Mouse (Mus musculus) forebrain, embryonic 16.5 days (tissue): ENCODE measurements at regions not wholly inside any gene's neighbourhood (a gene's known extent, or its start where the extent isn't known, plus 50 kb on each side); places are given as distances from the start of the nearest gene placed in this dataset.
A peak's percentile ranks its signal among the peaks of the same experiment; 100 is the strongest.

Experiments used
- ATAC-seq: fragments of 200-750 bp; cut with Nextera tagmentation; 2 replicates; pipeline ENCODE4 v1.8.0; 2017; ENCODE audit warnings: mild to moderate bottlenecking, moderate library complexity
- H3K27ac ChIP-seq: fragments of 300-500 bp; sonication (generic); 2 replicates; pipeline ENCODE4 v1.5.1; 2014; ENCODE audit warnings: low read length, control low read depth
- H3K27me3 ChIP-seq: fragments of 300-500 bp; sonication (generic); replicated peaks from 2 replicates; pipeline ENCODE4 v1.6.1; 2014; ENCODE audit warnings: low read length; ENCODE audit not compliant: control insufficient read depth, insufficient read depth
- H3K36me3 ChIP-seq: fragments of 300-500 bp; sonication (generic); 2 replicates; pipeline ENCODE4 v1.6.1; 2014; ENCODE audit not compliant: control insufficient read depth, insufficient read depth
- H3K4me1 ChIP-seq: fragments of 300-500 bp; sonication (generic); replicated peaks from 2 replicates; pipeline ENCODE4 v1.6.1; 2014; ENCODE audit warnings: low read length; ENCODE audit not compliant: control insufficient read depth, insufficient read depth
- H3K4me2 ChIP-seq: fragments of 300-500 bp; sonication (generic); 2 replicates; pipeline ENCODE4 v1.6.1; 2014; ENCODE audit warnings: mild to moderate bottlenecking, low read length, control low read depth
- H3K4me3 ChIP-seq: fragments of 300-500 bp; sonication (generic); replicated peaks from 2 replicates; pipeline ENCODE4 v1.5.1; 2014; ENCODE audit warnings: mild to moderate bottlenecking, low read length, control low read depth
- H3K9ac ChIP-seq: fragments of 300-500 bp; sonication (generic); replicated peaks from 2 replicates; pipeline ENCODE4 v1.6.1; 2014; ENCODE audit warnings: low read depth, low read length, control low read depth
- H3K9me3 ChIP-seq: fragments of 300-500 bp; sonication (generic); 2 replicates; pipeline ENCODE4 v1.6.1; 2016; ENCODE audit warnings: low read length; ENCODE audit not compliant: control insufficient read depth
- WGBS: fragments of 180-500 bp; shearing (Covaris S2); extraction: QIAGEN DNeasy Blood & Tissue Kit; methylation state at CpG from one replicate; pipeline ENCODE4 v1.1.7; 2014; 5-methylcytosine and 5-hydroxymethylcytosine counted together

DNA sequence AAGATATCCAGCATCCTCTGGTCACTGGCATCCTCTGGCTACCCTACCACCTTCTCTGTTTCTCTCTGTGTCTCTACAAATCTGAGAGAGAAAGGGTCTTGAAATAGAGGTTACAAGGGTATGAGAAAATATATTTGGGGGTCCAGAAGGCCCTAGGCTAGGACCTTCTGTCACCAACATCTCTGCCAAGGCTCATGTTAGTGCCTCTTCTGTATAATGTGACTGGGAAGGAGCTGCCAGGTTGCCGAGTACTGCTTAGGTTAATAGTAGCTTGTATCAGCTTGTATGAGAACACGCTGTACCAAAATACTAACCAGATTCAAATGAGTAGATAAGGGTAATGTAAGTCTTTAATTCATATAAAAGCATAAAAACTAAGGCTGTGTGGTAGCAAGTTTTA is 929.0 kb downstream of the Epha4 start:
- H3K36me3 ChIP-seq, result no peaks in the 10 kb centered on the region
- H3K4me2 ChIP-seq, result no peak overlapping the region
- no peak overlapping the region for H3K27ac ChIP-seq
- no peaks in the 10 kb centered on the region for H3K4me1 ChIP-seq
- H3K4me3 ChIP-seq, result no peak overlapping the region
- WGBS, result 76% methylated on average over 2 of the region's 2 CpGs
- H3K9ac ChIP-seq, result no peak overlapping the region
- H3K9me3 ChIP-seq, result peaks cover under 1% of the 10 kb centered on the region; the same call in 1 of the 2 replicates
- ATAC-seq, result no peak
- H3K27me3 ChIP-seq, result no peaks in the 10 kb centered on the region

DNA sequence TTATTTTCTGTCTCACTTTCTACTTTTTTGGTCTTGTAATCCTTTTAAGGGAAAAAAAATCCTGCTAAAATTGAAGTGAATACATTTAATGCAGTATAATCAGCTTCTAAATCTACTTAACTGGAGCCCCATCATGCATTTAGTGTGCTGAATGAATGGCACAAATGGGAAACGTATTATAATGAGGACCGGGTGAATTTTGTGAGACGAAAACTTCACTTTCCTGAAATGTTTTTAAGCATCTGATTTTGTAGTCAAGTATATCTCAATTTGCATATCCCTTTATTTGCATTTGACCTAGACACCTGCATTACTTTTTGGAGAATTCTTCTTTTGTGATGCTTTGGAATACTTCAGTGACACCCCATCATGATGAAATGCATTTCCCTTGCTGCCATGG is 889.1 kb downstream of the Epha4 start:
- WGBS, result 19% methylated on average over 3 of the region's 3 CpGs
- Histone ChIP-seq H3K9me3 (no peaks in the 10 kb centered on the region), H3K9ac (no peak overlapping the region), H3K4me2 (no peak overlapping the region), H3K36me3 (no peaks in the 10 kb centered on the region), H3K27ac (no peak overlapping the region), H3K4me1 (0 out of 2 replicates have a peak, but pooled peaks cover 2% of the 10 kb centered on the region), H3K4me3 (no peak overlapping the region), H3K27me3 (no peaks in the 10 kb centered on the region)
- ATAC-seq, result no peak

DNA sequence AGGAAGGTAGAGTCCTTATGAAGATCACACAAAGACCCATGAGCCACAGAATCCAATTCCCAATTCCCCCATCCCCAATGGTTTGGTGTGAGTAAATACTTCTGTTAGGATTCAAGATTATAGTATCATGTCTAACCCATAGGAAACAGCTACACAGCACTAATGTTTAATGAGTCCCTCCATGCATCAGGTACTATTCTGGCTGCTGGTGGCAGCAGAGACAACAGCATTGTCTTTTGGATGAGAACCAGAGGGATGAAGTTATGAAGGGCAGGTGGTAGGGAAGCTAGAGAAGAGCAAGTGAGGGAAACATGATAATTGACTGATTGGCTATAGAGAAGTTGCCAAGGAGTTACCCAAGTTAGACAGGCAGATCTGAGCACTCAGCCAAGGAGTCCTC is 885.0 kb downstream of the Epha4 start:
- no peaks in the 10 kb centered on the region for H3K27me3 ChIP-seq
- no peak overlapping the region for H3K4me3 ChIP-seq
- 0 out of 2 replicates have a peak, but pooled peaks cover 2% of the 10 kb centered on the region for H3K4me1 ChIP-seq
- no peak for ATAC-seq
- H3K9me3 ChIP-seq, result no peaks in the 10 kb centered on the region
- H3K36me3 ChIP-seq, result no peaks in the 10 kb centered on the region
- H3K27ac ChIP-seq, result no peak overlapping the region
- H3K4me2 ChIP-seq, result no peak overlapping the region
- H3K9ac ChIP-seq, result no peak overlapping the region

DNA sequence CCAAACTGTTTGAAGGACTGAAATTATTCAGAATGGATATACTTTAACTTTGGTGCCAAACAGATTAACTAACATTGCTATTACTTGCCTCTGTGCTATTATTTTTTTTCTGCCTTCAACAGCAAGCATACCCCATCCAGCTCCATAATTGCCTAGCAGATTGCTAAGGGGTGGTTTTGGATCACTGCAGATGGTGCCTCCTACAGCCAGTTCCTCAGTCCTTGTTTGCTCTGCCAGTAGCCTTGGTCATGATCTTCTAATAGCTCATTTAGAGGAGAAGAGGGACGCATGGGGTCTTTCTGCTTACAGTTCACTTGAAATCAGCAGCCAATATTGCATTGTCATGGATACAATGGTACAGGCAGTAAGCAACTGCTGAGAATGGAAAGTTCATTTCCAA is 880.8 kb downstream of the Epha4 start:
- Histone ChIP-seq H3K9ac (no peak overlapping the region), H3K9me3 (no peaks in the 10 kb centered on the region), H3K36me3 (no peaks in the 10 kb centered on the region), H3K4me1 (peaks cover 14% of the 10 kb centered on the region), H3K27me3 (no peaks in the 10 kb centered on the region), H3K27ac (no peak overlapping the region), H3K4me2 (no peak overlapping the region), H3K4me3 (no peak overlapping the region)
- ATAC-seq, result no peak
- WGBS, result 71% methylated on average over 1 of the region's 1 CpGs

DNA sequence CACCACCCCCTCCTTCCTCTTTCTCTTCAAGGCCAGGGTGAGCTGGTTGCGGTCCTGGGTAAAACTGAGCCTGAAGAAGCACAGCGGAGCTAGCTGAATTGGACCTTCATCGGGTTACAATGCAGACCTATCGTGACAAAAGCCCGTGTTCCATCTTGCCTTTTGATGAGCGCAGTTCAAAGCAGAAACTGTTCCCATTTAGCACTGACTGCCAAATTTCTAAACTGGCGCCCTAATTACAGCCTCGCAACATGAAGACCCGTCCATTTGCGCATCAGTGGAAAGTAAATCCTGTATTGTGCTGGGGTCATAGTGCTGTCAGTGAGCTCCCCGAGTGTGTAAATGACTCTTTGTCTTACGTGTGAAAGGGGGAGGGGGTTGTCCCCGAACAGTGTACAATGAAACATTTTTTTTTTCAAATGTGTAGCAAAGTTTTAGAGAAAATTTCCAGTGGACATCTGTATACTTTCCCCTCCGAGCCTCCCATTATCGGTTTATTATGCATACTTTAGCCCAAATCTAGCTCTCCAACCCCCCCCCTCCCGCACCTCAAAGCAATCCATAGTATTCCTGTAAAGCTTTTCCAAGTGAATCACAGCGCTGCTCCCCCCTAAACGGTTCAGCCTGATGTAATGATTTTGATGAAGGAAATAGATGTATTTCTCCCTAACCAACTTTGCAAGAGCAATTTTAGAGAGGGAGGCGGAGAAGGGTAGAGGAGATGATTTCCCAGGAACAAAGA is 877.4 kb downstream of the Epha4 start:
- 10% methylated on average over 19 of the region's 19 CpGs for WGBS

DNA sequence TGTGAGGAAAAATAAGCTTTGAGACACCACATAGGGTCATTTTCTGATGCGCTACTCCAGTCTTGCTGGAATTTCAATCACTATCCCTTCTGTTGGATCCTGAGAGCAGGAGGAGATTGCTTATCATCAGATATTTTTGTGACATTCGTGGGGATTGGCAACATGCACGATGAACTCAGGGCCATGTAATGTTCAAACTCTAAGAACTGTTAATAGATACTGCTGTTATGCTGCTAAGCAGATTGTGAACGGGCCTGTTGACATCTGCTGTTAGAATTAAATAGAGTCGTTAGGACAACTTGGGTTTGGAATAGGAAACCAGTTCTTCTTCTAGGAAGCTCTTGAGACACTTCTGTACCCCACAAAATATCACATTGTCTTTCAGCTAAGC is 876.9 kb downstream of the Epha4 start:
- H3K4me3 ChIP-seq, result no peak overlapping the region
- no peaks in the 10 kb centered on the region for H3K27me3 ChIP-seq
- WGBS, result 22% methylated on average over 5 of the region's 5 CpGs
- peak; percentile 28; the same call in 1 of the 2 replicates for ATAC-seq
- H3K36me3 ChIP-seq, result no peaks in the 10 kb centered on the region
- 0 out of 2 replicates have a peak overlapping the region, but pooled peaks have one; percentile 20 for H3K27ac ChIP-seq
- H3K4me1 ChIP-seq, result peaks cover 17% of the 10 kb centered on the region
- no peak overlapping the region for H3K9ac ChIP-seq
- no peaks in the 10 kb centered on the region for H3K9me3 ChIP-seq
- peak overlapping the region; percentile 49 for H3K4me2 ChIP-seq

More for the DNA sequence above, 877.4 kb downstream of the Epha4 start:
- H3K36me3 ChIP-seq, result no peaks in the 10 kb centered on the region
- H3K9ac ChIP-seq, result peak overlapping the region; percentile 24
- H3K27me3 ChIP-seq, result no peaks in the 10 kb centered on the region
- peak overlapping the region; percentile 49 for H3K4me2 ChIP-seq
- H3K9me3 ChIP-seq, result no peaks in the 10 kb centered on the region
- H3K4me3 ChIP-seq, result peak overlapping the region; percentile 31
- peaks cover 17% of the 10 kb centered on the region for H3K4me1 ChIP-seq
- peak overlapping the region; percentile 73 for H3K27ac ChIP-seq
- ATAC-seq, result peak; percentile 92

DNA sequence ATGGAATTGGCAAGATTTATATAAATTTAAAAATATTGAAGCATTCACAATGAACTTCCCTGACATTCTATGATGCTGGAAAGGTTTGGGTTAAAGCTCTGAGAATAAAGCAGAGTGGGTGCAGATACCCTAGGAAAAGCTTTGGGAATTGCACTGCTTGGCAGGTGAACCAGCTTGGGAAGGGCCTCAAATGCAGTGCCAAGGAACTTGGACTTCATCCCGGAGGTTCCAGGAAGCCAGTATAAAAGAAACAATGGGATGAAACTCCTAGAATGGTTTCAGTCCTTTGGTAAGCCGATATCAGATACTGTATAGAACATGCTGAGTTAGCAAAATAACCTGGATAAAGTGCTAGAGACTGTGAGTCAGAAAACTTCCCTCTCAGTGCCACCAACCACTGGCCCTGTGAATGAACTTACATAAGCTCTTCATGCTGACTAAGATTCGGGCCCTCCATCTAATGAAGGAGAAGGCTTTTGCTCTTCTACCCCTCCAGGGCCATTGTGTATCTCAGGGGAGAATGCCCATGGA is 873.6 kb downstream of the Epha4 start:
- Histone ChIP-seq H3K27ac (no peak overlapping the region), H3K9me3 (no peaks in the 10 kb centered on the region), H3K4me1 (peaks cover 17% of the 10 kb centered on the region), H3K4me2 (no peak overlapping the region), H3K4me3 (no peak overlapping the region), H3K27me3 (no peaks in the 10 kb centered on the region), H3K9ac (no peak overlapping the region), H3K36me3 (no peaks in the 10 kb centered on the region)
- 45% methylated on average over 3 of the region's 3 CpGs for WGBS
- no peak for ATAC-seq

DNA sequence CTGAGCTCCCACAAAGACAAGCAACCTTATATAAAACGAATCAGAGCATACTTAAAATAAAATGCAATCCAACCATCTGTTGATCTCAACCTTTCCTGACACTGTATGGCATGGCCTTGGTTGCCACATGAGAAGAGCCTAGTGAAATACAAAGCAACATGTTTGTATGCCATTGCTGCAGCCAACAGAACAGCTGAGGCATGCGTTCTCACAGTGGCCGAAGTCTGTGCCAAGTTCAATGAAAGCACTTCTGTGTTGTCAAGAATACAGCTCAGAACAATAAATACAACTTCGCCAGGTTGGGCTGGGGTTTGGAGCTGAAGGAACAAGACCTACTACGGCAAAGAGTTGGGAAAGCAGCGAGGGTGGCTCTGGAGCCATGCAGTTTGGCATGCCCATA is 872.2 kb downstream of the Epha4 start:
- Histone ChIP-seq H3K4me1 (peaks cover 9% of the 10 kb centered on the region), H3K27me3 (no peaks in the 10 kb centered on the region), H3K4me3 (no peak overlapping the region), H3K9me3 (no peaks in the 10 kb centered on the region), H3K27ac (no peak overlapping the region), H3K4me2 (no peak overlapping the region), H3K36me3 (no peaks in the 10 kb centered on the region), H3K9ac (no peak overlapping the region)
- 49% methylated on average over 6 of the region's 6 CpGs for WGBS
- no peak for ATAC-seq

DNA sequence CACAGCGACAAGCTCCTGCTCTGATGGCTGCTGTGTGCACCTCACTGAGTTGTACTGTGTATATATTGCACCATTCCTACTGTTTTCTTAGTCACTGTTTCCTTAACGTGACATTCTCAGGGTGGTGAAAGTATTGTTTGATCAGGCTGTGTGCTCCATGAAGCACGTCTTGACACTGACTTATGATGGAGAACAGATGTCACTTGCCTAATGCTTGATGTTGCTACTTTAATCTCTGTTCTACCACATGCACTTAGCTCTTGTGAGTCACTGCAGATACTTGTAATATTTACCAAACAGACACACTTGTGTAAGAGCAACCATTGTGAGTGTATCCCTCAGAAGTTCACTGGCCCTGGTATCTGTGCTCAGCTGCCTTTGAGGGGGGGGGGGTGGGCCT is 870.0 kb downstream of the Epha4 start:
- Histone ChIP-seq H3K36me3 (no peaks in the 10 kb centered on the region), H3K4me3 (no peak overlapping the region), H3K4me1 (0 out of 2 replicates have a peak, but pooled peaks cover 3% of the 10 kb centered on the region), H3K27me3 (no peaks in the 10 kb centered on the region), H3K9me3 (no peaks in the 10 kb centered on the region), H3K27ac (no peak overlapping the region), H3K9ac (no peak overlapping the region), H3K4me2 (no peak overlapping the region)
- no peak for ATAC-seq
- WGBS, result 73% methylated on average over 3 of the region's 3 CpGs
